Mouse (Mus musculus): Measurements from ENCODE around the gene Aldh5a1. TPM values are rescaled to one million over a fixed set of nuclear protein-coding genes. Genes with fewer than 3 reads are reported as not detected.

The Aldh5a1 gene
- polyA plus RNA-seq, 1 experiment from 2014 or later: 7.1 TPM

GRCm38 (mm10) chr13:24962119-24962518, 24.7 kb upstream of the Aldh5a1 start:
- Histone ChIP-seq H3K4me1 (ENCODE audit: control insufficient read depth, insufficient read depth, low read length) (no peaks in the 10 kb centered on the region), H3K4me3 (ENCODE audit: low read depth, low read length) (no peak overlapping the region), H3K9ac (ENCODE audit: low read length) (no peak overlapping the region), H3K9me3 (ENCODE audit: control insufficient read depth, low read length) (no peaks in the 10 kb centered on the region), H3K4me2 (ENCODE audit: low read depth) (no peak overlapping the region), H3K36me3 (ENCODE audit: control insufficient read depth, insufficient read depth, low read length) (no peaks in the 10 kb centered on the region), H3K27me3 (ENCODE audit: control insufficient read depth, insufficient read depth, low read length) (no peaks in the 10 kb centered on the region), H3K27ac (ENCODE audit: low read depth, low read length) (no peak overlapping the region)
- DNase-seq (ENCODE audit: low spot score) (no peak), ATAC-seq (ENCODE audit: insufficient read depth, low FRiP score, low TSS enrichment) (no peak)
- WGBS: 85% methylated on average over 8 of the region's 8 CpGs

GRCm38 (mm10) chr13:24960084-24960483, 22.6 kb upstream of the Aldh5a1 start:
- H3K9ac ChIP-seq (ENCODE audit: low read length): no peak overlapping the region
- ATAC-seq (ENCODE audit: insufficient read depth, low FRiP score, low TSS enrichment): no peak
- H3K27me3 ChIP-seq (ENCODE audit: control insufficient read depth, insufficient read depth, low read length): no peaks in the 10 kb centered on the region
- H3K9me3 ChIP-seq (ENCODE audit: control insufficient read depth, low read length): no peaks in the 10 kb centered on the region
- H3K4me3 ChIP-seq (ENCODE audit: low read depth, low read length): no peak overlapping the region
- WGBS: 85% methylated on average over 3 of the region's 3 CpGs
- no peak overlapping the region for H3K27ac ChIP-seq (ENCODE audit: low read depth, low read length)
- no peak overlapping the region for H3K4me2 ChIP-seq (ENCODE audit: low read depth)
- H3K36me3 ChIP-seq (ENCODE audit: control insufficient read depth, insufficient read depth, low read length): no peaks in the 10 kb centered on the region
- no peaks in the 10 kb centered on the region for H3K4me1 ChIP-seq (ENCODE audit: control insufficient read depth, insufficient read depth, low read length)
- no peak for DNase-seq (ENCODE audit: low spot score)

GRCm38 (mm10) chr13:24958671-24959070, 21.2 kb upstream of the Aldh5a1 start:
- DNase-seq (ENCODE audit: low spot score): no peak
- H3K4me2 ChIP-seq (ENCODE audit: low read depth): no peak overlapping the region

GRCm38 (mm10) chr13:24955500-24955899, 18.0 kb upstream of the Aldh5a1 start:
- DNase-seq (ENCODE audit: low spot score) (no peak), ATAC-seq (ENCODE audit: insufficient read depth, low FRiP score, low TSS enrichment) (no peak)
- H3K27me3 ChIP-seq (ENCODE audit: control insufficient read depth, insufficient read depth, low read length): no peaks in the 10 kb centered on the region
- no peak overlapping the region for H3K9ac ChIP-seq (ENCODE audit: low read length)
- 11% methylated on average over 10 of the region's 10 CpGs for WGBS
- H3K4me2 ChIP-seq (ENCODE audit: low read depth): no peak overlapping the region
- no peaks in the 10 kb centered on the region for H3K9me3 ChIP-seq (ENCODE audit: control insufficient read depth, low read length)
- H3K4me1 ChIP-seq (ENCODE audit: control insufficient read depth, insufficient read depth, low read length): no peaks in the 10 kb centered on the region
- no peak overlapping the region for H3K27ac ChIP-seq (ENCODE audit: low read depth, low read length)
- H3K36me3 ChIP-seq (ENCODE audit: control insufficient read depth, insufficient read depth, low read length): no peaks in the 10 kb centered on the region
- no peak overlapping the region for H3K4me3 ChIP-seq (ENCODE audit: low read depth, low read length)

More at GRCm38 (mm10) chr13:24958671-24959070, 21.2 kb upstream of the Aldh5a1 start:
- Histone ChIP-seq H3K4me1 (ENCODE audit: control insufficient read depth, insufficient read depth, low read length) (no peaks in the 10 kb centered on the region), H3K9me3 (ENCODE audit: control insufficient read depth, low read length) (no peaks in the 10 kb centered on the region), H3K36me3 (ENCODE audit: control insufficient read depth, insufficient read depth, low read length) (no peaks in the 10 kb centered on the region), H3K9ac (ENCODE audit: low read length) (no peak overlapping the region), H3K27ac (ENCODE audit: low read depth, low read length) (no peak overlapping the region), H3K4me3 (ENCODE audit: low read depth, low read length) (no peak overlapping the region), H3K27me3 (ENCODE audit: control insufficient read depth, insufficient read depth, low read length) (no peaks in the 10 kb centered on the region)
- 90% methylated on average over 11 of the region's 11 CpGs for WGBS
- no peak for ATAC-seq (ENCODE audit: insufficient read depth, low FRiP score, low TSS enrichment)

- Histone ChIP-seq H3K9me3 (ENCODE audit: control insufficient read depth, low read length) (no peaks in the 10 kb centered on the region), H3K27me3 (ENCODE audit: control insufficient read depth, insufficient read depth, low read length) (no peaks in the 10 kb centered on the region), H3K4me3 (ENCODE audit: low read depth, low read length) (no peak overlapping the region), H3K4me1 (ENCODE audit: control insufficient read depth, insufficient read depth, low read length) (no peaks in the 10 kb centered on the region), H3K9ac (ENCODE audit: low read length) (no peak overlapping the region), H3K27ac (ENCODE audit: low read depth, low read length) (no peak overlapping the region), H3K36me3 (ENCODE audit: control insufficient read depth, insufficient read depth, low read length) (no peaks in the 10 kb centered on the region), H3K4me2 (ENCODE audit: low read depth) (no peak overlapping the region)
- ATAC-seq (ENCODE audit: insufficient read depth, low FRiP score, low TSS enrichment): no peak
- 43% methylated on average over 11 of the region's 11 CpGs for WGBS
- no peak for DNase-seq (ENCODE audit: low spot score)
Measured at GRCm38 (mm10) chr13:24955091-24955490, 17.6 kb upstream of the Aldh5a1 start.

- Histone ChIP-seq H3K9ac (ENCODE audit: low read length) (no peak overlapping the region), H3K27ac (ENCODE audit: low read depth, low read length) (no peak overlapping the region), H3K9me3 (ENCODE audit: control insufficient read depth, low read length) (no peaks in the 10 kb centered on the region), H3K4me3 (ENCODE audit: low read depth, low read length) (no peak overlapping the region), H3K4me1 (ENCODE audit: control insufficient read depth, insufficient read depth, low read length) (no peaks in the 10 kb centered on the region), H3K36me3 (ENCODE audit: control insufficient read depth, insufficient read depth, low read length) (no peaks in the 10 kb centered on the region), H3K4me2 (ENCODE audit: low read depth) (no peak overlapping the region), H3K27me3 (ENCODE audit: control insufficient read depth, insufficient read depth, low read length) (no peaks in the 10 kb centered on the region)
- ATAC-seq (ENCODE audit: insufficient read depth, low FRiP score, low TSS enrichment) (no peak), DNase-seq (ENCODE audit: low spot score) (no peak)
- WGBS: 86% methylated on average over 7 of the region's 7 CpGs
Measured at GRCm38 (mm10) chr13:24952659-24953058, 15.2 kb upstream of the Aldh5a1 start.

- Histone ChIP-seq H3K27me3 (ENCODE audit: control insufficient read depth, insufficient read depth, low read length) (no peaks in the 10 kb centered on the region), H3K9me3 (ENCODE audit: control insufficient read depth, low read length) (no peaks in the 10 kb centered on the region), H3K27ac (ENCODE audit: low read depth, low read length) (no peak overlapping the region), H3K36me3 (ENCODE audit: control insufficient read depth, insufficient read depth, low read length) (no peaks in the 10 kb centered on the region), H3K9ac (ENCODE audit: low read length) (no peak overlapping the region), H3K4me2 (ENCODE audit: low read depth) (no peak overlapping the region), H3K4me1 (ENCODE audit: control insufficient read depth, insufficient read depth, low read length) (0 out of 2 replicates have a peak, but pooled peaks cover 2% of the 10 kb centered on the region), H3K4me3 (ENCODE audit: low read depth, low read length) (no peak overlapping the region)
- 92% methylated on average over 6 of the region's 6 CpGs for WGBS
- ATAC-seq (ENCODE audit: insufficient read depth, low FRiP score, low TSS enrichment) (no peak), DNase-seq (ENCODE audit: low spot score) (no peak)
Measured at GRCm38 (mm10) chr13:24948870-24949269, 11.4 kb upstream of the Aldh5a1 start.

GRCm38 (mm10) chr13:24947158-24947557, 9.7 kb upstream of the Aldh5a1 start:
- WGBS: 82% methylated on average over 5 of the region's 5 CpGs
- DNase-seq (ENCODE audit: low spot score) (no peak), ATAC-seq (ENCODE audit: insufficient read depth, low FRiP score, low TSS enrichment) (no peak)
- Histone ChIP-seq H3K4me2 (ENCODE audit: low read depth) (no peak overlapping the region), H3K36me3 (ENCODE audit: control insufficient read depth, insufficient read depth, low read length) (no peaks in the 10 kb centered on the region), H3K9me3 (ENCODE audit: control insufficient read depth, low read length) (no peaks in the 10 kb centered on the region), H3K4me3 (ENCODE audit: low read depth, low read length) (no peak overlapping the region), H3K4me1 (ENCODE audit: control insufficient read depth, insufficient read depth, low read length) (0 out of 2 replicates have a peak, but pooled peaks cover 6% of the 10 kb centered on the region), H3K9ac (ENCODE audit: low read length) (no peak overlapping the region), H3K27ac (ENCODE audit: low read depth, low read length) (no peak overlapping the region), H3K27me3 (ENCODE audit: control insufficient read depth, insufficient read depth, low read length) (no peaks in the 10 kb centered on the region)

- Histone ChIP-seq H3K4me1 (ENCODE audit: control insufficient read depth, insufficient read depth, low read length) (0 out of 2 replicates have a peak, but pooled peaks cover 6% of the 10 kb centered on the region), H3K27ac (ENCODE audit: low read depth, low read length) (no peak overlapping the region), H3K27me3 (ENCODE audit: control insufficient read depth, insufficient read depth, low read length) (no peaks in the 10 kb centered on the region), H3K36me3 (ENCODE audit: control insufficient read depth, insufficient read depth, low read length) (no peaks in the 10 kb centered on the region), H3K4me2 (ENCODE audit: low read depth) (no peak overlapping the region), H3K9ac (ENCODE audit: low read length) (no peak overlapping the region), H3K9me3 (ENCODE audit: control insufficient read depth, low read length) (no peaks in the 10 kb centered on the region), H3K4me3 (ENCODE audit: low read depth, low read length) (no peak overlapping the region)
- peak; percentile 25 for DNase-seq (ENCODE audit: low spot score)
- 16% methylated on average over 4 of the region's 4 CpGs for WGBS
- ATAC-seq (ENCODE audit: insufficient read depth, low FRiP score, low TSS enrichment): no peak
Measured at GRCm38 (mm10) chr13:24945567-24945966, 8.1 kb upstream of the Aldh5a1 start.

All from neural tube, embryonic 11.5 days (tissue).